Mouse (Mus musculus) CD4-positive helper T cell, adult 2 months (primary cell): ENCODE results near the gene Pla2g3.
A peak's percentile ranks its signal among the peaks of the same experiment; 100 is the strongest.

Experiments
- DNase-seq: peaks from one replicate; pipeline ENCODE4 v3.0.0-alpha.2; 2012; ENCODE audit warnings: low read depth, missing footprints, low spot score

The Pla2g3 gene

GRCm38 (mm10) chr11:3519756-3520398 lies 31.8 kb downstream of the Pla2g3 start:
- no peak for DNase-seq

GRCm38 (mm10) chr11:3520919-3521318 lies 32.8 kb downstream of the Pla2g3 start:
- no peak for DNase-seq

- DNase-seq: no peak
Measured at GRCm38 (mm10) chr11:3521339-3522224, 33.5 kb downstream of the Pla2g3 start.

- no peak for DNase-seq
Measured at GRCm38 (mm10) chr11:3522285-3523000, 34.4 kb downstream of the Pla2g3 start.

- no peak for DNase-seq
Measured at GRCm38 (mm10) chr11:3523840-3524582, 35.9 kb downstream of the Pla2g3 start.

- no peak for DNase-seq
Measured at GRCm38 (mm10) chr11:3525560-3525959, 37.5 kb downstream of the Pla2g3 start.

GRCm38 (mm10) chr11:3526207-3526606 lies 38.1 kb downstream of the Pla2g3 start:
- DNase-seq: no peak

GRCm38 (mm10) chr11:3526979-3527738 lies 39.1 kb downstream of the Pla2g3 start:
- no peak for DNase-seq

GRCm38 (mm10) chr11:3527766-3528165 lies 39.7 kb downstream of the Pla2g3 start:
- DNase-seq: no peak

- DNase-seq: no peak
Measured at GRCm38 (mm10) chr11:3528208-3528607, 40.1 kb downstream of the Pla2g3 start.

GRCm38 (mm10) chr11:3529476-3530252 lies 41.6 kb downstream of the Pla2g3 start:
- DNase-seq: no peak

- DNase-seq: no peak
Measured at GRCm38 (mm10) chr11:3530731-3531130, 42.6 kb downstream of the Pla2g3 start.

GRCm38 (mm10) chr11:3531634-3532033 lies 43.5 kb downstream of the Pla2g3 start:
- no peak for DNase-seq

GRCm38 (mm10) chr11:3532101-3532931 lies 44.2 kb downstream of the Pla2g3 start:
- no peak for DNase-seq

GRCm38 (mm10) chr11:3533406-3533932 lies 45.4 kb downstream of the Pla2g3 start:
- no peak for DNase-seq

GRCm38 (mm10) chr11:3534956-3535355 lies 46.9 kb downstream of the Pla2g3 start:
- no peak for DNase-seq

- DNase-seq: peak; percentile 91
Measured at GRCm38 (mm10) chr11:3535406-3535986, 47.4 kb downstream of the Pla2g3 start.

GRCm38 (mm10) chr11:3536082-3536481 lies 48.0 kb downstream of the Pla2g3 start:
- no peak for DNase-seq
